Mouse (Mus musculus) Patski (cell line): Measurements from ENCODE around the gene Fastkd5. TPM values are rescaled to one million over a fixed set of nuclear protein-coding genes. Genes with fewer than 3 reads are reported as not detected.

Source experiments
- ATAC-seq: fragments of 100-300 bp; one replicate; pipeline ENCODE4 v1.8.0; 2021
- CTCF ChIA-PET: fragments of 350-600 bp; sonication (Branson Sonifier 250); formaldehyde crosslinking; loops from one replicate; lab custom pipeline; 2022; ENCODE audit warnings: inconsistent platforms; lab: Charles Lee
- POLR2A ChIA-PET: fragments of 350-600 bp; sonication (Branson Sonifier 250); formaldehyde crosslinking; loops from one replicate; lab custom pipeline; 2022; ENCODE audit warnings: antibody characterized with exemption, inconsistent platforms; lab: Charles Lee
- DNase-seq: peaks from one replicate; pipeline ENCODE4 v3.0.0-alpha.2; 2011; ENCODE audit warnings: low read depth, low spot score
- H3K27me3 ChIP-seq: fragments of 371-371 bp; one replicate; pipeline ENCODE4 v1.5.1; 2021
- CTCF ChIP-seq: fragments of 100-300 bp; IDR thresholded peaks from one replicate; pipeline ENCODE4 v1.5.1; 2021
- in situ Hi-C: fragments of 300-500 bp; cut with MboI; formaldehyde crosslinking; loops from 3 replicates; pipeline ENCODE4 v1.11.1; 2018; ENCODE audit warnings: low pct_unique_long_range_greater_than_20kb, mixed read lengths
- polyA plus RNA-seq: library from polyadenylated mRNA; unstranded; gene quantifications from one replicate; pipeline ENCODE4 v1.2.3, GENCODE M21; 2021

Fastkd5 gene
- polyA plus RNA-seq, 1 experiment from 2014 or later = 8.1 TPM

DNA sequence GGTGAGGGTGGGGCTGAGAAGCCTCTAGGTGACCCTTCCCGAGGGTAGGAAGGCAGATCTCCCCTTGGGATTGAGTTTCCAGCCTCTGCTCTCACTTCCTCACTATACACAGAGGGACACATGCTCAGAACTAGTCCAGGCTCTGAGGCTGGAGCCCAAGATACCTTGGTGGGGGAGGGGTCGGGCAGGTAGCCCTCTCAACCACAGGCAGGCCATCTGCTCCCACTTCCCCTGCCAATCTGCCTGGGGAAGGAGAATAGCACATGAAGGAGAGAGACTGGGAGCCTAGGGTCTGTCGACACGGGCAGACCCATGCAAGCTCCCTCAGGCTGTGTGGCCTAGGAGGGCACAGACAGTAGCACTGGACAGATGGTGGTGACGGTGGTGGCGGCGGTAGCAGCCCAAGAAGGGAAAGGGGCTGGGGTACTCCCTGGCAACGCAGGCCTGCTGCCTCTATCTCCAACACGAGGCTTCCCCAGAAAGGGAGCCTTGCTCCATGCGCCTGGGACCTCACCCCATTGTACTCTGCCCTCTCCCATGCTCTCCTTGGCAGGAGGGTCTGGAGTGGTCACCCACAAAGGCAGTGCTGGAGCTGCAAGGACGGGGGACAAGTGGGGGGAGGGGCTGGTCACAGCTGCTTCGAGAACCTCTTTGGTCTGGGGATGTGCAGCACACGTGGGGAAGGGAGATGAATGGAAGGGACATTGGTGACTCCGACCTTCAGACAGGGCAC lies 4.3 kb upstream of the Fastkd5 start:
- ATAC-seq = no peak
- H3K27me3 ChIP-seq = no peaks in the 10 kb centered on the region
- in situ Hi-C loops = no loop called here
- POLR2A ChIA-PET = no interaction called here
- CTCF ChIA-PET = no interaction called here
- no peak for DNase-seq
- no peak for TF ChIP-seq CTCF

GRCm38 (mm10) chr2:130632887-130633675 lies 3.3 kb upstream of the Fastkd5 start:
- H3K27me3 ChIP-seq = no peaks in the 10 kb centered on the region
- no peak for TF ChIP-seq CTCF
- in situ Hi-C loops = no loop called here
- no peak for DNase-seq
- ChIA-PET CTCF (no interaction called here), POLR2A (interaction anchor here (0.6 to 0.7 kb wide), 2 partner anchors 9 to 24 kb away, joined by 3 to 4 read pairs; no protein-coding TSS in a partner anchor)
- ATAC-seq = no peak

- ATAC-seq (no peak), DNase-seq (no peak)
- in situ Hi-C loops = no loop called here
- POLR2A ChIA-PET = interaction anchor here (0.6 to 0.7 kb wide), 2 partner anchors 10 to 23 kb away, joined by 3 to 4 read pairs; no protein-coding TSS in a partner anchor
- CTCF ChIA-PET = no interaction called here
- TF ChIP-seq CTCF = no peak
- H3K27me3 ChIP-seq = no peaks in the 10 kb centered on the region
Observed at GRCm38 (mm10) chr2:130632416-130632815, 2.6 kb upstream of the Fastkd5 start.

GRCm38 (mm10) chr2:130629080-130629838 lies 568 bp downstream of the Fastkd5 start:
- CTCF ChIA-PET = no interaction called here
- DNase-seq = no peak
- ATAC-seq = peak; percentile 55
- H3K27me3 ChIP-seq = no peaks in the 10 kb centered on the region
- POLR2A ChIA-PET = no interaction called here
- TF ChIP-seq CTCF = no peak
- in situ Hi-C loops = no loop called here

DNA sequence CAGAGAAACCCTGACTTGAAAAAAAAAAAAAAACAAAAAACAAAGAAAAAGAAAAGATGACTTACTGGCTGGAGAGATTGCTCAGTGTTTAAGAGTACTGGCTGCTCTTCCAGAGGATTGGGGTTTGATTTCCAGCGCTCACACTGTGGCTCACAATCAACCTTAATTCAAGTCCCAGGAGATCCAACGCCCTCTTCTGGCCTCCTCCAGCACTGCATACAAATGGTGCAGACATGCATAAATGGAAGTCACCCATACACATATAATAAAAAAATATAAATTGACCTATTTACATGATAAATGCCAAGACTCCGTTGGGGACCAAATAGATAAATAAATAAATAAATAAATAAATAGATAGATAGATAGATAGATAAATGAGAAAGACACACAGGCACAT lies 1.4 kb downstream of the Fastkd5 start:
- in situ Hi-C loops = no loop called here
- DNase-seq = no peak
- TF ChIP-seq CTCF = no peak
- POLR2A ChIA-PET = interaction anchor here (0.7 kb wide), 1 partner anchor 9 kb away, joined by 7 read pairs; no protein-coding TSS in a partner anchor
- H3K27me3 ChIP-seq = no peaks in the 10 kb centered on the region
- CTCF ChIA-PET = no interaction called here
- no peak for ATAC-seq

- ATAC-seq (no peak), DNase-seq (no peak)
- no peak for TF ChIP-seq CTCF
- H3K27me3 ChIP-seq = no peaks in the 10 kb centered on the region
- ChIA-PET POLR2A (no interaction called here), CTCF (no interaction called here)
- in situ Hi-C loops = loop anchor here (10.0 kb wide), 1 partner anchor 146 kb away; no protein-coding TSS in a partner anchor
Observed at GRCm38 (mm10) chr2:130618972-130619371, 10.9 kb downstream of the Fastkd5 start.

GRCm38 (mm10) chr2:130613091-130613490 lies 16.7 kb downstream of the Fastkd5 start:
- DNase-seq = no peak
- ATAC-seq = no peak
- TF ChIP-seq CTCF = peak; percentile 69
- H3K27me3 ChIP-seq = no peaks in the 10 kb centered on the region
- in situ Hi-C loops = loop anchor here (10.0 kb wide), 1 partner anchor 152 kb away; no protein-coding TSS in a partner anchor
- ChIA-PET POLR2A (no interaction called here), CTCF (interaction anchor here (0.7 to 1.9 kb wide), 9 partner anchors 9 to 154 kb away, joined by 3 to 11 read pairs (median 3); partner anchors contain the start of gene Ddrgk1)

- DNase-seq (no peak), ATAC-seq (no peak)
- no peak for TF ChIP-seq CTCF
- in situ Hi-C loops = no loop called here
- ChIA-PET POLR2A (interaction anchor here (0.6 kb wide), 1 partner anchor 10 kb away, joined by 6 read pairs; no protein-coding TSS in a partner anchor), CTCF (no interaction called here)
- no peaks in the 10 kb centered on the region for H3K27me3 ChIP-seq
Observed at GRCm38 (mm10) chr2:130602195-130602594, 27.6 kb downstream of the Fastkd5 start.

- TF ChIP-seq CTCF = no peak
- in situ Hi-C loops = no loop called here
- POLR2A ChIA-PET = no interaction called here
- CTCF ChIA-PET = interaction anchor here (1.3 to 1.8 kb wide), 3 partner anchors 15 to 35 kb away, joined by 4 to 11 read pairs (median 5); partner anchors contain the start of gene Mrps26
- DNase-seq = no peak
- ATAC-seq = no peak
- H3K27me3 ChIP-seq = no peaks in the 10 kb centered on the region
Observed at GRCm38 (mm10) chr2:130598399-130598798, 31.4 kb downstream of the Fastkd5 start.

DNA sequence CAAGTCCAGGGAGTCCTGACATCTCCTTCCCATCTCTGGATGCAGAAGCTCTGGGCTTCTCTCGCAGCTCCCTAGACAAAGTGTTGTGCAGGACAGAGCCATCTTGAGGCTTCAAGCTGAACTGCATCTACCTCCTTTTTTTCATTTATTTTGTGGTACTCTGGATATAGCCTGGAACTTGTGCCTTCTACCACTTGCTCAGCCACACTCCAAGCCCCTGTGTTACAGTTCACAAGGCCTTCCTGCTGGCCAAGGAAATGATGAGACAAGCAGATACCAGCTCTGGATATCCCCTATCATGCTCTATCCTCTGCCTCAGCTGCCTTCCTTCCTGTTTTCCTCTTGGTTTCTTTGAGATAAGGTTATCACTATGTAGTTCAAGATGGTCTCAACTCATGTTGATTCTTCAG lies 32.2 kb downstream of the Fastkd5 start:
- DNase-seq = no peak
- peak; percentile 73 for TF ChIP-seq CTCF
- H3K27me3 ChIP-seq = no peaks in the 10 kb centered on the region
- ATAC-seq = no peak
- ChIA-PET CTCF (interaction anchor here (0.8 to 1.8 kb wide), 7 partner anchors 9 to 315 kb away, joined by 3 to 11 read pairs (median 4); partner anchors contain the start of gene Mrps26), POLR2A (no interaction called here)
- in situ Hi-C loops = no loop called here
